Mouse (Mus musculus): ENCODE measurements at regions not wholly inside any gene's neighbourhood (a gene's known extent, or its start where the extent isn't known, plus 50 kb on each side); places are given as distances from the start of the nearest gene placed in this dataset.
"Not testable (repeated sequence)": the region's sequence is repeated elsewhere in the genome, so short reads cannot be mapped to it uniquely, and the experiment has no call there.

GRCm38 (mm10) chr14:68806646-68807045 lies 487.5 kb downstream of the Synb start:
- in situ Hi-C loops (cut with MboI, MseI), result loop anchor here (25.0 kb wide), 1 partner anchor 1869 kb away; no protein-coding TSS in a partner anchor

- in situ Hi-C loops (cut with MboI, MseI), result no loop called here
Measured at GRCm38 (mm10) chr14:68784395-68784794, 509.7 kb downstream of the Synb start.

- in situ Hi-C loops (cut with MboI, MseI), result no loop called here
Measured at GRCm38 (mm10) chr14:68783216-68783615, 510.9 kb downstream of the Synb start.

GRCm38 (mm10) chr14:68770411-68770810 lies 523.7 kb downstream of the Synb start:
- in situ Hi-C loops (cut with MboI, MseI), result no loop called here

- in situ Hi-C loops (cut with MboI, MseI), result no loop called here
Measured at GRCm38 (mm10) chr14:68762916-68763315, 531.2 kb downstream of the Synb start.

GRCm38 (mm10) chr14:68744661-68745060 lies 549.4 kb downstream of the Synb start:
- in situ Hi-C loops (cut with MboI, MseI), result no loop called here

- in situ Hi-C loops (cut with MboI, MseI), result no loop called here
Measured at GRCm38 (mm10) chr14:68738474-68738873, 555.6 kb downstream of the Synb start.

- in situ Hi-C loops (cut with MboI, MseI), result not testable (repeated sequence)
Measured at GRCm38 (mm10) chr14:68735756-68736155, 558.3 kb downstream of the Synb start.

- in situ Hi-C loops (cut with MboI, MseI), result no loop called here
Measured at GRCm38 (mm10) chr14:68721156-68721555, 572.9 kb downstream of the Synb start.

- in situ Hi-C loops (cut with MboI, MseI), result loop anchor here (5.0 kb wide), 1 partner anchor 238 kb away; no protein-coding TSS in a partner anchor
Measured at GRCm38 (mm10) chr14:68719429-68720160, 574.5 kb downstream of the Synb start.

GRCm38 (mm10) chr14:68718846-68719245 lies 575.3 kb downstream of the Synb start:
- in situ Hi-C loops (cut with MboI, MseI), result loop anchor here (5.0 kb wide), 1 partner anchor 238 kb away; no protein-coding TSS in a partner anchor

Measured in regulatory T cell (primary cell).